Mouse (Mus musculus) left cerebral cortex, adult 8-10 months (tissue): ENCODE data around the gene Bhmt2. TPM values are rescaled to one million over a fixed set of nuclear protein-coding genes. Genes with fewer than 3 reads are reported as not detected.

ENCODE experiments used
- DNase-seq, 2 experiments: peaks; one replicate each; pipeline ENCODE4 v3.0.0; 2022; ENCODE audit warnings: low spot score in 2 of 2
- total RNA-seq, 4 experiments: library from RNA; stranded (reverse); gene quantifications; 2 replicates each; pipeline ENCODE4 v1.2.4; 2022

Bhmt2 gene
- total RNA-seq, 4 experiments from 2014 or later: 0.34 to 0.57 (median 0.46) TPM

GRCm38 (mm10) chr13:93639636-93640035 is 34.5 kb downstream of the Bhmt2 start:
- DNase-seq: no peak

GRCm38 (mm10) chr13:93637282-93638245 is 36.5 kb downstream of the Bhmt2 start, which contains the start of gene Bhmt:
Bhmt (minus strand) TSS chr13:93637961.
- DNase-seq: no peak

- DNase-seq: no peak
Measured at GRCm38 (mm10) chr13:93636561-93636960, 37.5 kb downstream of the Bhmt2 start.

GRCm38 (mm10) chr13:93632927-93633326 is 41.2 kb downstream of the Bhmt2 start:
- no peak for DNase-seq

- no peak for DNase-seq
Measured at GRCm38 (mm10) chr13:93630941-93631705, 43.0 kb downstream of the Bhmt2 start.

GRCm38 (mm10) chr13:93628861-93629260 is 45.2 kb downstream of the Bhmt2 start:
- DNase-seq: no peak

GRCm38 (mm10) chr13:93614361-93614948 is 59.6 kb downstream of the Bhmt2 start:
- no peak for DNase-seq

- DNase-seq: no peak
Measured at GRCm38 (mm10) chr13:93613771-93614170, 60.3 kb downstream of the Bhmt2 start.

- peak; percentile 42 to 84 for DNase-seq
Measured at GRCm38 (mm10) chr13:93612660-93613607, 61.2 kb downstream of the Bhmt2 start.

- no peak for DNase-seq
Measured at GRCm38 (mm10) chr13:93608476-93608875, 65.6 kb downstream of the Bhmt2 start.

GRCm38 (mm10) chr13:93607701-93608100 is 66.4 kb downstream of the Bhmt2 start:
- peak in 1 of 2 experiments; percentile 56 for DNase-seq

- peak; percentile 11 to 52 for DNase-seq
Measured at GRCm38 (mm10) chr13:93606868-93607578, 67.1 kb downstream of the Bhmt2 start.

Other genes with a start within 250 kb of the Bhmt2 start
- 10 to 100 TPM; 37.3 to 40.8 (median 39.2) TPM for gene Jmy, start 174.5 kb downstream of the Bhmt2 start, total RNA-seq
- gene Bhmt, start 36.3 kb downstream of the Bhmt2 start, total RNA-seq: not detected
- gene Dmgdh, start 131 bp upstream of the Bhmt2 start, total RNA-seq: 1 to 10 TPM in 1 of 4 experiments, under 1 TPM in 3; 0.42 to 1.3 (median 0.51) TPM
- gene Arsb, start 97.3 kb upstream of the Bhmt2 start, total RNA-seq: 10 to 100 TPM; 74.9 to 85.3 (median 78.2) TPM